Mouse (Mus musculus) hematopoietic stem cell, adult 5-6 weeks (primary cell): ENCODE data around the gene Ifi206. TPM values are rescaled to one million over a fixed set of nuclear protein-coding genes. Genes with fewer than 3 reads are reported as not detected.
"Not testable (repeated sequence)": the region's sequence is repeated elsewhere in the genome, so short reads cannot be mapped to it uniquely, and the experiment has no call there.

Experiments
- ATAC-seq, 2 experiments: fragments of 125-278 bp in 1 of 2; replicated peaks in 1 of 2; 2 replicates each; pipeline ENCODE4 v1.8.0; 2016 to 2017; ENCODE audit warnings: inconsistent platforms in 2 of 2, mild to moderate bottlenecking in 2 of 2, moderate number of reproducible peaks in 2 of 2, low read depth in 1 of 2, moderate TSS enrichment in 1 of 2; ENCODE audit not compliant: low FRiP score in 2 of 2, poor library complexity in 2 of 2, severe bottlenecking in 2 of 2, insufficient read depth in 1 of 2, low TSS enrichment in 1 of 2
- total RNA-seq: library from RNA; stranded (forward); fragments of 172-1452, 232-1000 nt; gene quantifications from 2 replicates; pipeline ENCODE4 v1.2.3, GENCODE M21; 2017

The Ifi206 gene
- total RNA-seq: 3.3 and 5.6 TPM in 2 replicates

DNA sequence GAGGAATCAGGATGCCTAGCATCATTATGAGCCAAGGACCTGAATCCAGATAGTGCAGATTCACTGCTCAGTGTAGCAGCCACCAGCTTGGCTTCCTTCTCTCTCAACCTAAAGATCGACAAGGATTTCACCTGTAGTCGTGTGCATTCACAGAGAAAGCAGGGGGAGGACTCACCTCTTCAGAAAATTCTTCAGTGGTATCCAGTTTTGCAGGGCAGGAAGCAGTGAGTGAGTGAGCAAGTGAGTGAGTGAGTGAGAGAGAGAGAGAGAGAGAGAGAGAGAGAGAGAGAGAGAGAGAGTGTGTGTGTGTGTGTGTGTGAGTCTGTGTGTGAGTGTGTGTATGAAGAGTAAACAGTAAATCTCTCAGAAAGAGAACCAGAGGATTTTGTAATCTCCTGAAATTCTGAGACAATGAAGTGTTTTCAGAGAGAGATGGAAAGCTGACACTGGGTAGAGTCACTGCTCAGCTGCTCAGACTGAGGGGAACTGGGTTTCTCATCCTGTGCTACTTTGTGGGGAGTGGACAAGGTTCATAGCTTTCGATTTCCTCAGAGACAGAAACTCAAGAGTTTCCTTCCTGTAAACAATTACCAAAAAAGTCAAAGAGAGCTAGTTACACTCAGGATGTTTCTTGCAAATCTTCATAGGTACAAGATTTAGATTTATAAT lies at the start of gene Ifi206:
Gene Ifi206, minus strand, starts transcription at position 230 of the 669 bp plus-strand sequence.
- ATAC-seq: peak; percentile 64 to 93

DNA sequence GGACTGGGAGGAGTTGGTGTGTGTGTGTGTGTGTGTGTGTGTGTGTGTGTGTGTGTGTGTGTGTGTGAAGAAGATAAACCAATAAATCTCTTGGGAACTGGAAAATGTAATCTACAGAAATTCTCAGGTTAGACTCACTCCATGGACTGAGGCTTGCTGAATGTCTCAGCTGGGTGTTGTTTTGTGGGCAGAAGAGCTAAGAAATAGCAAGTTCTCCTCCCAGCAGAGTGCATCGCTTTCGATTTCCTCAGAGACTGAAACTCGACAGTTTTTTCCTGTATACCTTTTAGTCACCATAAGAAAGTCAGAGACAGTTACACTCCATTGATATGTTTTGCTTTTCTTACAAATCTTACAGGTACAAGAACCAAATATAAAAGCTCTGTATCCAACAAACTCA lies 45.0 kb upstream of the Ifi206 start, which contains the start of gene Ifi214:
Gene Ifi214, minus strand, starts transcription at position 167 of the 400 bp plus-strand sequence.
- not testable (repeated sequence) for ATAC-seq

DNA sequence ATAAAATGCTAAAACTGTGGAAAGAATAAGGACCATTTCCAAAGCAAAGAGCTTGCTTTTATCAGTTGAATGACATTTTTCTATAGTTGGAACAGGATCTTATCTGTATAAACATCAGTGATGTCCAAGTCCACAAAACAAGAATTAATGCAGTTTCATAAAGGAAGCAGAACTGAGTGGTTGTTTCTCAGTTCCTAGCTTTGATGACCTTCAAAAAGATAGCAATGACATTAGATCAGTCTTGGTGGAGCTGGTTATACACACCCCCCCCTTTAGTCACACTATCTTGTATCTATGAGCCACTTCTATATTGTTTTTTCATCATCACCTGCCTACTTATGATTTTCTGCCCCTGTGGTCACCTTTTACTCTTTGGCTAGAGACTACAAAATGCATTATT lies 30.6 kb upstream of the Ifi206 start:
- no peak for ATAC-seq

- ATAC-seq: not testable (repeated sequence)
Measured at GRCm38 (mm10) chr1:173510595-173510994, 19.8 kb upstream of the Ifi206 start.

DNA sequence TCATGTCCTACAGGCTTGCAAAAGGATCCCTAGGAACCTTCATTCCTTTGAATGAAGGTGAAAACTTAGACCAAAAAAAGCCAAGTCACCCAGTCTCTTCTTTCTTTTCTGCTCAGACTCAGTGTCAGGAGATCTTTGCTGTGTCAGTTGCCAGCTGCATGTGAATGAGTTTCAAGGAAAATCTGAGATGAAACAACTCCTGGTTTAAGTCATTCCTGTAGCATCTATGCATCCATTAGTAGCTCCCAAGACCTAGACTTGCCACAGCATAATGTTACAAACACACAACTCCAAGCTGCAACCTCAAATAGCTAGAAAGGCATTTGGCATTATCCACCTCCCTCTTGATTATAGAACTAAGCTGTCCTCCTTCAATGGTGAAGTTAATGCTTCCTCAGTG lies 642 bp upstream of the Ifi206 start:
- ATAC-seq: not testable (repeated sequence)

DNA sequence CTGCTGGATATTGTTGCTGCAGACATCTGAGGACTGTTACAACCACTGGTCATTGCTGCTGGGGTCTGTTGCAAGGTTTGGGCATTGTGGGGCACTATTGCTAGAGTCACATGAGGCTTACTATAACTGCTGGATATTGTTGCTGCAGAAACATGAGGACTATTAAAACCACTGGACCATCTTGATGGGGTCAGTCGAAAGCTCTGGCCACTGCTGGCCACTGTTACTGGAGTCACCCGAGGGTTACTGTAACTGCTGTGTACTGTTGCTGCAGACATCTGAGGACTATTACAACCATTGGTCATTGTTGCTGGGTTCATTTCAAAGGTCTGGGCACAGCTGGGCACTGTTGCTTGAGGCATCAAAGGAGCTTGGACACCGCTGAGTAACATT lies 9.7 kb downstream of the Ifi206 start:
- ATAC-seq: not testable (repeated sequence)

DNA sequence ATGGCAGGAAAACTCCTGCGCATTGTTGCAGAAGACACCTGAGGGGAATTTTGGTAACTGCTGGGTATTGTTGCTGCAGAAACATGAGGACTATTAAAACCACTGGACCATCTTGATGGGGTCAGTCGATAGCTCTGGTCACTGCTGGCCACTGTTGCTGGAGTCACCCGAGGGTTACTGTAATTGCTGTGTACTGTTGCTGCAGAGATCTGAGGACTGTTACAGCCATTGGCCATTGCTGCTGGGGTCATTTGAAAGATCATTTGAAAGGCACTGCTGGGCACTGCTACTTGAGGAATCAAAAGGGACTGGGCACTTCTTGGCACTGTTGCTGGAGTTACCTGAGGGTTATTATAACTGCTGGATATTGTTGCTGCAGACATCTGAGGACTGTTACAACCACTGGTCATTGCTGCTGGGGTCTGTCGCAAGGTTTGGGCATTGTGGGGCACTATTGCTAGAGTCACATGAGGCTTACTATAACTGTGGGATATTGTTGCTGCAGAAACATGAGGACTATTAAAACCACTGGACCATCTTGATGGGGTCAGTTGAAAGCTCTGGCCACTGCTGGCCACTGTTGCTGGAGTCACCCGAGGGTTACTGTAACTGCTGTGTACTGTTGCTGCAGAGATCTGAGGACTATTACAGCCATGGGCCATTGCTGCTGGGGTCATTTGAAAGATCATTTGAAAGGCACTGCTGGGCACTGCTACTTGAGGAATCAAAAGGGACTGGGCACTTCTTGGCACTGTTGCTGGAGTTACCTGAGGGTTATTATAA lies 10.3 kb downstream of the Ifi206 start:
- ATAC-seq: not testable (repeated sequence)

DNA sequence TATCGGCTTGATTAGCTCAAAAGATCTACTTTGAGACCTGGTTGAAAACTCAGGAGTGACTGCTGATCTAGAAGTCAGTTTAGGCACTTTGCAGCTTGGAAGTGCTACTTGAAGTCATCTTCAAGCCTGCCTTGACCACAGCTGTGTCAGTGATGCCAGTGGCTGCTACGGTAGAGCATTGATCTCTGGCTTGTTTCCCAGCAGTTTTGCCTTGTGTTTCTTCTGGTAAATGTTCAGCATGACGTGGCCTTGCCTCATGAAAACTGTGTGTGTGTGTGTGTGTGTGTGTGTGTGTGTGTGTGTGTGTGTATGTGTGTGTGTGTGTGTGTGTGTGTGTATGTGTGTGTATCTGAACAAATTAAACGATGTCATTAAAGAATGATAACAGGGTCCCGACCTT lies 34.1 kb downstream of the Ifi206 start:
- no peak for ATAC-seq

DNA sequence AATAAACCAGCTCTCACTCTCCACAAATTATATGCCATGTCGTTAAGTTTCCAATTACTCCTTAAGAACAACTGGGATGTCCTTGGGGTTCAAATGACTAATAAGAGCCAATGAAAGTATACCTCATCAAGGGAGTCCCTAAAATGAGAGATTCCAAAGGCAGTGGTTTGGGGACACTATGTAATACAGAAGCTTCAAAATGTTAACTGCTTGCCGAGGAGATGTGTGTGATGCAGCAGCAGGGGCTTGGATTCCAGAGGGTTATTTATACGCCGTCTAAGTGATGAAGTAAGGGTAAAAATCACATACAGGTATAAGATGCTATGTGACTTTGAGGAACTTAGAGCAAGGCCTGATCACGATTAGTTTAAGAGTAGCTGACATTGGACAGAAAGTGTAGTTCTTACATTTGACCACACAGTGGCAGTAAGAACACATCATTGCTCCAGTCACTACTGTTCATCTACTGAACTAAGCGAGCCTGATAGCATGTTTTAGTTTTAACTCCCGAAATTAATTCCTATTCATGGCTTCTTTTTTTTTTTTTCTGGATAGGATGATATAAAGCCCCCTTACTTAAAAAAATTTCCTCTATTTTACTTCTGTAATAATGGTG lies 34.6 kb downstream of the Ifi206 start:
- peak; percentile 83 to 85; a peak in 3 of 4 replicates for ATAC-seq

DNA sequence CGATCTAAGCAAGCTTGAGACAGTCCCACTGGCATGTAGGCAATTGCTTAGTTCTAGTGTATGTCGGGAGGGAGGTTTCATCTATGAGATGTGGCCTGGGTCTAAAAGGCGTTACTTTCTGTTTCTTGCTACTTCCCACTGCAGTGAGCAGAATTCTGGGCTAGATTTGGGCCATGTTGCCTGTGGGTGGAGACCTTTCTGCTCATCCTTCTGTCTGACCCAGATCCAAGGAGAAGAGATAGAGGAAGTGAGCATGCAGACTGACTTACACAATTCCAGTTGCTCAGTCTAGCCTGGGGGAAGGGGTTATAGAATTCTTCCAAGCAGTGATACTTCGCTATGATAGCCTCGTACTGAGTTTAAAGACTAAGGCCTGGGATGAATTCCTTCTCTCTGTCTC lies 39.2 kb downstream of the Ifi206 start:
- ATAC-seq: peak in 1 of 2 experiments; percentile 6; a peak in 1 of 4 replicates

DNA sequence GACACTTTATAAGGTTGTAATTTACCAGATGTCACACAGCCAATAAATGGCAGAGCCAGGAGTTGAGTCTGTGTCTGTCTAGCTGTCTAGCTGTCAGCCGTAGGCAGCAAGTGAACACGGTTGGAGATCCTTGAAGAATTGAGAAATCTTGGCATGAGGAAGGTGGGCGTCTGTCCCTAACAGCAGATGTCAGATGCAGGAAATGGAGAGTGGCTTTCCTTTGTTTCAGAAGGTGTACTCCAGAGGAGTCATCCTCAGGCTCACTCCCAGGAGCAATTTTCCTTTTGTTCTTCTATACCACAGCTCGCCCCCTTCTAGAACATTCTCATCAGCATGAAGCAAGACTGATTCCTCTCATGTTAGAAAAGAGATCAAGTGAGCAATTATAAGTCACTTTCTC lies 40.2 kb downstream of the Ifi206 start:
- no peak for ATAC-seq

DNA sequence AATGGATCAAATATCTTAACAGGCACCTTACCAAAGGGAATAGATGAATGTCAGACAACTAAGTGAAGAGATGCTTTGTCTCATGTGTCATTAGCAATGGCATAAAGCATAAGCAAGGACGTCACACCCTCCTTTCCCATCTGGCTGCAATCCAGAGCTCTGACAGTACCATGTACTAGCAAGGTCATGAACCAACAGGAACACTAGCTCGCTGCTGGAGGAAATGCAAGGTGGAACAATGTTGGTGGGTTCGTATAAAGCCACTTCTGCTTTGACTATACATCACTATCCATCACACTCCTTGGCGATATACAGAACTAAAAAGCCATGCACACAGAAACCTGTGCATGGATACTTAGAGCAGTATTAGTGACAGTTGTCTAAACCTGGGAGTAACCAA lies 43.8 kb downstream of the Ifi206 start:
- peak; percentile 89 to 96 for ATAC-seq

- no peak for ATAC-seq
Measured at GRCm38 (mm10) chr1:173443061-173443460, 47.8 kb downstream of the Ifi206 start.

- ATAC-seq: peak; percentile 82 to 83
Measured at GRCm38 (mm10) chr1:173441210-173441609, 49.6 kb downstream of the Ifi206 start.

DNA sequence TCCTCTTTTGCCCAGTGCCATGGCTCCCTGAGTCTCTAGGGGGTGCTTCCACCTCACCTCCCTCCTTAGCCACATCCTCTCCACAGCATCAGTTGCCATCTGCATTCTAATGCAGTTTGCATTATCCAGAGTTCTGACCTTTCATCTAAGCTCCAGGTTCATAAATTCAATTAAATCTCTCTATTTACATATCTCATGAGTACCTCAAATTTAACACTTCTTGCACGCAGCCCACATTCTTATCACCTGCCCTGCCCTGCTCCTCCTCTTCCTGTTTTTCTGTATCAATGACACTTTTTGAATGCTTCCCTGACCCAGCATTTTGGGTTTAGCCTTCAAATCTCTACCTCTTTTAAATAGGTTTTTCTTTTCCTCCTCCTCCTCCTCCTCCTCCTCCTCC lies 50.2 kb downstream of the Ifi206 start:
- no peak for ATAC-seq

- peak; percentile 67 to 76 for ATAC-seq
Measured at GRCm38 (mm10) chr1:173437161-173437953, 53.5 kb downstream of the Ifi206 start.

- 0 out of 4 replicates have a peak, but pooled peaks have one; percentile 12 to 33 for ATAC-seq
Measured at GRCm38 (mm10) chr1:173432411-173432810, 58.4 kb downstream of the Ifi206 start.
